Mouse (Mus musculus) bone marrow macrophage, adult 2 months (primary cell): Measurements from ENCODE around the gene Entr1.

Source experiments
- CTCF ChIP-seq: IDR thresholded peaks from 2 replicates; pipeline ENCODE4 v1.5.1; 2012; ENCODE audit warnings: low read depth, mild to moderate bottlenecking, low read length, moderate library complexity
- POLR2A ChIP-seq: IDR thresholded peaks from 2 replicates; pipeline ENCODE4 v1.6.1; 2012; ENCODE audit warnings: mild to moderate bottlenecking, low read depth, low read length, borderline replicate concordance

DNA sequence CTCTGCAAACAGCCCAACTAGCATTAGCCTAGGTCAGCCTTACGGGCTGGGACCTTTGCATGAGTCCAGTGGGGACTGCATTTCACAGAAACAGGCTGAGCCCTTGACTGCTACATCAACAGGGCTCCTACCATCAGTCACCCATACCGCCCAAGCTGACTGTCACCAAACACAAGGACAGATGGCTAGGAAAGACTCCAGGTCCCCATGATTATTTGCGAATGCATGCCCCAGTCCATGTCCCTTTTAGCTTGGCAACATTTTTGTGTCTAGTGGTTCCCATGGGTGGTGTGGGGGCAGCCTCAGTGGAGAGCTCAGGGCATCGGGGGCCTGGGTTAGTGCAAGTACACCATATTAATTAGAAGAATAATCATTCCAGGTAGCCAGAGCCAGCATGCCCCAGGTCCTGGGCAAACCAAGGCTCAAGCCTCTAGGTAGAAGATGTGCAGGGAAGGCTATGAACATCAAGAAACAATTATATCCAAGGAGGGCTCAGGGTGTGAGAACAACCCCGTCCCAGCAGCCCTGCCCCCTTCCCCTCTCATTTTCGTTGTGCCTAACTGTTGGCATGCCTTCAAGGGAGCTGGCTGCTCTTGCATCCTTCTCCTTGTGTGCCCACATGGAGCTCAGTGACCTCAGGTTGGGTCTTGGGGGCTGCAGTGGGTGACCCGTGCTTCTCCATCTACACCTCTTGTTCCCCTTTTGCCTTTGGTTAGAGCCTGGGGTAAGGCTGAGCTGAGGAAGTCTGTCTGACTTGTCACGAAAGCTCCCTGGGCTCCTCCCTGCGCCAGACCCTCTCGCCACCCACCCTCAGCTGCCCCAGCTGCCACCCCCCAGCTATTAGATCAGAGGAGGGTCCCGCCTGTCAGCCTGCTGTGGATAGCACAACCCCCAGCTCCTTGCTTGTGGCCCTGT, 35.8 kb downstream of the Entr1 start:
- no peak for TF ChIP-seq POLR2A
- TF ChIP-seq CTCF = no peak
